Mouse (Mus musculus) stomach, postnatal 0 days (tissue): ENCODE measurements around the gene Ripor2.

ENCODE experiments used
- CTCF ChIP-seq: IDR thresholded peaks from 2 replicates; pipeline ENCODE4 v1.5.1; 2016; ENCODE audit warnings: antibody characterized with exemption, low read depth, mild to moderate bottlenecking, moderate library complexity
- EP300 ChIP-seq: optimal IDR thresholded peaks from 2 replicates; pipeline ENCODE3; 2016; ENCODE audit warnings: antibody characterized with exemption

- TF ChIP-seq CTCF (no peak), EP300 (no peak)
Measured at GRCm38 (mm10) chr13:24564706-24565105, 17.3 kb upstream of the Ripor2 start.
